Mouse (Mus musculus) stomach, embryonic 14.5 days (tissue): ENCODE data around the gene Tut7. TPM values are rescaled to one million over a fixed set of nuclear protein-coding genes. Genes with fewer than 3 reads are reported as not detected.

Experiments used
- ATAC-seq: fragments of 200-750 bp; cut with Nextera tagmentation; 2 replicates; pipeline ENCODE4 v1.8.0; 2017; ENCODE audit warnings: low read depth, moderate TSS enrichment; ENCODE audit not compliant: insufficient number of reproducible peaks, insufficient read depth, low FRiP score
- H3K27ac ChIP-seq: fragments of 300-500 bp; sonication (generic); 2 replicates; pipeline ENCODE4 v1.5.1; 2014; ENCODE audit warnings: mild to moderate bottlenecking, low read length, moderate library complexity, mixed read lengths
- H3K27me3 ChIP-seq: fragments of 300-500 bp; sonication (generic); 2 replicates; pipeline ENCODE4 v1.6.1; 2014; ENCODE audit warnings: low read length, control low read depth, mixed read lengths; ENCODE audit not compliant: control insufficient read depth, insufficient read depth
- H3K36me3 ChIP-seq: fragments of 300-500 bp; sonication (generic); 2 replicates; pipeline ENCODE4 v1.6.1; 2014; ENCODE audit warnings: mild to moderate bottlenecking, control low read depth, low read length, moderate library complexity, mixed read lengths; ENCODE audit not compliant: control insufficient read depth, insufficient read depth
- H3K4me1 ChIP-seq: fragments of 300-500 bp; sonication (generic); 2 replicates; pipeline ENCODE4 v1.6.1; 2014; ENCODE audit warnings: low read length, control low read depth, mixed read lengths; ENCODE audit not compliant: control insufficient read depth, insufficient read depth
- H3K4me2 ChIP-seq: fragments of 300-500 bp; sonication (generic); replicated peaks from 2 replicates; pipeline ENCODE4 v1.6.1; 2014; ENCODE audit warnings: low read depth, low read length, control low read depth
- H3K4me3 ChIP-seq: fragments of 300-500 bp; sonication (generic); 2 replicates; pipeline ENCODE4 v1.5.1; 2014; ENCODE audit warnings: low read depth, low read length, control low read depth
- H3K9ac ChIP-seq: fragments of 300-500 bp; sonication (generic); replicated peaks from 2 replicates; pipeline ENCODE4 v1.6.1; 2014; ENCODE audit warnings: low read depth, mild to moderate bottlenecking, control low read depth, low read length, moderate library complexity, mixed read lengths
- H3K9me3 ChIP-seq: fragments of 300-500 bp; sonication (generic); 2 replicates; pipeline ENCODE4 v1.6.1; 2016; ENCODE audit warnings: low read depth, low read length, control low read depth; ENCODE audit not compliant: control insufficient read depth
- whole genome bisulfite sequencing: fragments of 180-500 bp; shearing (Covaris S2); extraction: QIAGEN DNeasy Blood & Tissue Kit; methylation state at CpG from one replicate; pipeline ENCODE4 v1.1.7; 2014; 5-methylcytosine and 5-hydroxymethylcytosine counted together
- polyA plus RNA-seq: library from polyadenylated mRNA; unstranded; fragments of >200 nt; fragmentation: Nextera tagmentation; extraction: Ambion mirVana; gene quantifications from 2 replicates; pipeline ENCODE4 v1.2.1, GENCODE M21; 2014

The Tut7 gene
- polyA plus RNA-seq, 1 experiment from 2014 or later: 49.4 TPM

- peak overlapping the region; percentile 70 for H3K4me2 ChIP-seq
- H3K9me3 ChIP-seq: no peaks in the 10 kb centered on the region
- no peaks in the 10 kb centered on the region for H3K27me3 ChIP-seq
- H3K36me3 ChIP-seq: peaks cover 13% of the 10 kb centered on the region; the same call in 1 of the 2 replicates
- ATAC-seq: no peak
- peaks cover 38% of the 10 kb centered on the region for H3K4me1 ChIP-seq
- peak overlapping the region; percentile 85 for H3K9ac ChIP-seq
- 25% methylated on average over 13 of the region's 13 CpGs for WGBS
- H3K27ac ChIP-seq: no peak overlapping the region; the same call in 1 of the 2 replicates
- peak overlapping the region; percentile 81 for H3K4me3 ChIP-seq
Observed at GRCm38 (mm10) chr13:59768531-59768930, 54.4 kb downstream of the Tut7 start.

- peaks cover 38% of the 10 kb centered on the region for H3K4me1 ChIP-seq
- ATAC-seq: no peak
- peak overlapping the region; percentile 40; the same call in 1 of the 2 replicates for H3K27ac ChIP-seq
- H3K27me3 ChIP-seq: no peaks in the 10 kb centered on the region
- H3K36me3 ChIP-seq: no peaks in the 10 kb centered on the region; the same call in 1 of the 2 replicates
- no peak overlapping the region for H3K4me3 ChIP-seq
- 50% methylated on average over 11 of the region's 11 CpGs for WGBS
- peak overlapping the region; percentile 70 for H3K4me2 ChIP-seq
- H3K9ac ChIP-seq: no peak overlapping the region
- no peaks in the 10 kb centered on the region for H3K9me3 ChIP-seq
Observed at GRCm38 (mm10) chr13:59766786-59767515, 56.0 kb downstream of the Tut7 start.

- H3K27ac ChIP-seq: no peak overlapping the region
- peaks cover 19% of the 10 kb centered on the region for H3K36me3 ChIP-seq
- H3K4me1 ChIP-seq: peaks cover 22% of the 10 kb centered on the region
- no peaks in the 10 kb centered on the region for H3K27me3 ChIP-seq
- no peak overlapping the region for H3K4me2 ChIP-seq
- no peak overlapping the region for H3K9ac ChIP-seq
- no peaks in the 10 kb centered on the region for H3K9me3 ChIP-seq
- no peak overlapping the region for H3K4me3 ChIP-seq
- WGBS: 83% methylated on average over 7 of the region's 7 CpGs
- ATAC-seq: no peak
Observed at GRCm38 (mm10) chr13:59762791-59763190, 60.2 kb downstream of the Tut7 start.

- WGBS: 95% methylated on average over 7 of the region's 7 CpGs
- H3K4me2 ChIP-seq: no peak overlapping the region
- ATAC-seq: no peak
- H3K27ac ChIP-seq: no peak overlapping the region
- H3K4me3 ChIP-seq: no peak overlapping the region
- H3K9ac ChIP-seq: no peak overlapping the region
- H3K9me3 ChIP-seq: no peaks in the 10 kb centered on the region
- H3K4me1 ChIP-seq: no peaks in the 10 kb centered on the region
- no peaks in the 10 kb centered on the region for H3K27me3 ChIP-seq
- peaks cover 23% of the 10 kb centered on the region for H3K36me3 ChIP-seq
Observed at GRCm38 (mm10) chr13:59756906-59757305, 66.0 kb downstream of the Tut7 start.

GRCm38 (mm10) chr13:59750310-59750709 lies 72.6 kb downstream of the Tut7 start:
- no peaks in the 10 kb centered on the region for H3K9me3 ChIP-seq
- no peaks in the 10 kb centered on the region for H3K27me3 ChIP-seq
- no peaks in the 10 kb centered on the region; the same call in 1 of the 2 replicates for H3K36me3 ChIP-seq

GRCm38 (mm10) chr13:59746711-59747110 lies 76.2 kb downstream of the Tut7 start, which contains the start of gene 1700014D04Rik:
Gene 1700014D04Rik (minus strand): TSS chr13:59746752.
- H3K27me3 ChIP-seq: no peaks in the 10 kb centered on the region
- no peak within 1 kb of the TSS for H3K4me2 ChIP-seq
- H3K4me1 ChIP-seq: no peaks in the 10 kb centered on the region
- ATAC-seq: no peak
- 82% methylated on average over 9 of the region's 9 CpGs for WGBS
- H3K36me3 ChIP-seq: no peaks in the 10 kb centered on the region
- H3K9me3 ChIP-seq: no peaks in the 10 kb centered on the region
- no peak within 1 kb of the TSS for H3K4me3 ChIP-seq
- H3K9ac ChIP-seq: no peak within 1 kb of the TSS
- H3K27ac ChIP-seq: no peak within 1 kb of the TSS

More at GRCm38 (mm10) chr13:59750310-59750709, 72.6 kb downstream of the Tut7 start:
- ATAC-seq: no peak
- no peaks in the 10 kb centered on the region for H3K4me1 ChIP-seq
- no peak overlapping the region for H3K4me3 ChIP-seq
- no peak overlapping the region for H3K9ac ChIP-seq
- no peak overlapping the region for H3K4me2 ChIP-seq
- 68% methylated on average over 12 of the region's 12 CpGs for WGBS
- H3K27ac ChIP-seq: no peak overlapping the region

GRCm38 (mm10) chr13:59746164-59746563 lies 76.8 kb downstream of the Tut7 start:
- H3K27ac ChIP-seq: no peak overlapping the region
- no peaks in the 10 kb centered on the region for H3K9me3 ChIP-seq
- H3K4me3 ChIP-seq: no peak overlapping the region
- no peaks in the 10 kb centered on the region for H3K4me1 ChIP-seq
- WGBS: 60% methylated on average over 6 of the region's 6 CpGs
- no peak overlapping the region for H3K4me2 ChIP-seq
- no peaks in the 10 kb centered on the region for H3K36me3 ChIP-seq
- H3K27me3 ChIP-seq: no peaks in the 10 kb centered on the region
- H3K9ac ChIP-seq: no peak overlapping the region
- no peak for ATAC-seq

- Histone ChIP-seq H3K27ac (no peak overlapping the region), H3K4me3 (no peak overlapping the region), H3K27me3 (no peaks in the 10 kb centered on the region), H3K9me3 (no peaks in the 10 kb centered on the region), H3K4me1 (no peaks in the 10 kb centered on the region), H3K36me3 (no peaks in the 10 kb centered on the region), H3K4me2 (no peak overlapping the region), H3K9ac (no peak overlapping the region)
- no peak for ATAC-seq
- 79% methylated on average over 6 of the region's 6 CpGs for WGBS
Observed at GRCm38 (mm10) chr13:59745462-59745861, 77.5 kb downstream of the Tut7 start.
